Mouse (Mus musculus) lung, adult 18-20 months (tissue): ENCODE results near the gene Ccar1.
"Not testable (repeated sequence)": the region's sequence is repeated elsewhere in the genome, so short reads cannot be mapped to it uniquely, and the experiment has no call there.

ENCODE experiments used
- DNase-seq, 2 experiments: peaks; one replicate each; pipeline ENCODE4 v3.0.0; 2022; ENCODE audit warnings: mixed read lengths in 2 of 2

The Ccar1 gene

DNA sequence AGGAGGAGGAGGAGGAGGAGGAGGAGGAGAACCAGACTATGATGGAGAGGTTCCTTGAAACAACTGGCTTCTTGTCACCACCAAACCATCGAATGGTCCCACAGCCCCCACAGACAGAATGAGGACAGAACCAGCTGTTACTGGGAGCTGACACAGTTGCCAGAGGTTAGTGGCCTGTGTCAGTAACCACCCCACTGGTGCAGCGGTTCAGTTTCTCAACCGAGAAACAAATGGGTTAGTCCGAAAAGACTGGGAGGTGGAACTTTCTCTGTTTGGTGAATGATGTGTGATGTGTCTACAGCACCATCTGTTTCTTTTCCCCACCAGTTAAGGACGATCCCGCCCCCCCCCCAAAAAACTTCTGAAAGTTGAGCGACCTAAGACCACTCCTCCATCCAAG is 67.2 kb downstream of the Ccar1 start:
- peak in 1 of 2 experiments; percentile 10 for DNase-seq

DNA sequence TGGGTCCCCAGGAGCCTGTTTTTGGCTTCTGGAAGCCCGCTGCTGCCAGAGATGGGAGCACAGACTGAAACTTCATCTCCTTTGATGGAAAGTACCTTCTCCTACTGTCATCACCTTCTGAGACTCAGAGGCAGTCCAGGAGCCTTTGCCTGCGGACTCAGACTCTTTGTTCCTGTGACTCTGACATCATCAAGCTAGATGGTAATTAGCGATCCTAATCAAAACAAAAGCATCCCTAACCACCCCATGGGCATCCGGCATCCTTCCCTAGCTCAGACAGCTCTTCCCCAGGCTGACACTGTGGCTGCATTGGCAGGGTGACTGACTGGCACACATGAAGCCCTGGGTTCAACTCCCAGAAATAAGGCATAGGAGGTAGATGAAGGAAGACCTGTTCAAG is 69.4 kb downstream of the Ccar1 start:
- no peak for DNase-seq

DNA sequence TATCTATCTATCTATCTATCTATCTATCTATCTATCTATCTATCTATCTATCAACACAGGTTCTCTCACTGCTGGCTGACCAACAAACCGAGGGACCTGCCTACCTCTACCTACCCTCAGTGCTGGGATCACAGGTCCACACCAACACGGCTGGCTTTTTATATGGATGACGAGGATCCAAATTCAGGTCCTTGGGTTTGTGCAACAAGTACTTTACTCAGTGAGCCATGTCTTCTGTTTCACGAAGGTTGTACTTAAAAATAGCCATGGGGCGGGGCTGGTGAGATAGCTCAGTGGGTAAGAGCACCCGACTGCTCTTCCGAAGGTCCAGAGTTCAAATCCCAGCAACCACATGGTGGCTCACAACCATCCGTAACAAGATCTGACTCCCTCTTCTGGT is 71.5 kb downstream of the Ccar1 start:
- not testable (repeated sequence) for DNase-seq

DNA sequence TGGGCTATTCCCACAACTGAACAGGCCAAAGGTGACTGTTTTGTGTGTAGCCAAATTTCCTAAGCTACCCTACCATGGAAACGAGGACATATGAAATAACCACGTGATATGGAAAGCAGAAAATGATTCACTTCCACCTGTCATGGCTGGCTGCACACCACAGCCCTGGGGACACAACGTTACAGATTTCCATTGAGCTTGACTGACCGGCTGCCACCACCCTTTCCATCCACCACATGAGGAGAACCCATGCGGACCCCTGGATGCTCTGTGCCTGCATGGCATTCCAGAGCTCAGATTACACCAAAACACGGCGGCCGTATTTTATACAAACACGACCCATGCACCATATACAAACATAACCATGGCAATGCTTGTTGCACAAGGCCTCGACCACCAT is 78.6 kb downstream of the Ccar1 start:
- no peak for DNase-seq

DNA sequence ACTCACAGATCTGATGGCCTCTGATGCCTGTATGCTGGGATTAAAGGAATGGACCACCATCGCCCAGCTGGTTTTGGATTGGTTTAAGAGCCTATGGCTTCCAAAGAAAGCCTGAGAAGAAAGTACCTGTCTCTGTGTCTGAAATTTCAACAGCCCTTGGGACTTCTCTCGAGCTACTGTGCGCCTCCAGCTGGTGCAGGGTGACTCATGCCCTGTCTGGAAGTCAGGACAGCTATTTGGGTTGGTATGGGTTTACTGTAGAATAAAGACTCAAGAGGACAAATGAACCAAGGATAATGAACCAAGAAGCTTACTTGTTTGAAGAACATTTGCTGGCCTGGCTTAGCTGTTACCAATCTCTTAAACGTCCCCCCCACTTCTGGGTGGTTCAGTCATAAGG is 88.5 kb downstream of the Ccar1 start:
- DNase-seq = no peak

DNA sequence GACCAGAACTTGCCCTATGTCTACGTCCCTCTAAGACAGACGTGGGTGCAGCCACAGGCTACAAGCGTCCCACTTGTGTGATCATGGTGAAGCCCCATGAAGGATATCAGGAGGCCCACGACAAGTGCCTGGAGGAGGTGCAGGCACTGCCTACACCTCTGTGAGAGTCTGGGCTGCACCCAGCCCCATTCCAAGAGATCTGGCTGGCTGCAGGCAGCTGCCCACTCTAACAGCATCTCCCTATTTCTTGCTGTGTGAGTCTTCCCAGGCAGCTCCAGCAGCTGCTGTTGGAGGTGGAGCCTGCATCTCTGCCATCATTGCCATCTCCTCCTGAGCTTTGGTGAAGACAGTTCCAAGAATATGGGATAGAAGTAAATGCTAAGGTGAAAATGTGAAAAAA is 89.7 kb downstream of the Ccar1 start:
- no peak for DNase-seq
